Mouse (Mus musculus) brain, embryonic 18.5 days (tissue): Measurements from ENCODE around the gene Fetub.
A peak's percentile ranks its signal among the peaks of the same experiment; 100 is the strongest.
"Not testable (repeated sequence)": the region's sequence is repeated elsewhere in the genome, so short reads cannot be mapped to it uniquely, and the experiment has no call there.

Experiments
- DNase-seq: peaks from one replicate; pipeline ENCODE4 v3.0.0-alpha.2; 2012; ENCODE audit warnings: low read depth, low spot score

The Fetub gene

GRCm38 (mm10) chr16:22909290-22909689, 8.8 kb upstream of the Fetub start:
- DNase-seq = no peak

DNA sequence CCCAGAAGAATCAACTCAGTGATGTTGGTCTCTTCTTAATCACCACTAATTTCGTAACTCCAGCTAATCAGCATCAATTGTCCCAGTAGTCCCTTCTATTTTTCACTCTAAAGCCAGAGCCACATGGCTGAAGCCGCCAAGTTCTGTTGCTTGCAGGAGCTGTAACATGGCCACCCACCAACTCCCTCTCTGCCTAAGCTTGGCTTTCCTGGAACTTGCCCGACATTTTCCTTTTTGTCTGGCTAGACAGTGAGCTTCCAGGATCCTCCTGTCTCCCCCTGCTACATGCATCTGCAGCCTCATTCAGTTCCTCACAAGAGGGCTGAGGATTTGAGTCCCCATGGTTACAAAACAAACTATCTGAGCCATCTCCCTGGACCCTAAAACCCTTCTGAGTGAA, 6.1 kb upstream of the Fetub start:
- no peak for DNase-seq

DNA sequence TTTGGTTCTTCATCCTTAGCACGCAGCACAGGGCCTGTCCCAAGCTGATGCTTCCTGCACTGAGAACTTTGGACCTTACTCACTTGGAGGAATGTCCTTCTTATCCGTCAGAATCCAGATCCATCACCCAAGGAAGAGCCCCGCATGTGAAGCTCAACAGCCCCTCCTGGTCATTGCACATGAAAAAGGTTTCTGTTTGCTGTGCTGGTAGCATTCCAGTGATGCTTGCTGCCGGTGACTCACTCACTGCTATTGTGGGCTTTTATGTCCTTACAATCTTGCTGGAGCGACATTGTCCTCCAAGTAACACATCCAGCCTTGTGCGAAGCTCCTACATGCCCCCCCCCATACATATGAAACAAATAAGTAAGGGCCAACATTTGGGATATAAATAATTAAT, 5.2 kb upstream of the Fetub start:
- no peak for DNase-seq

DNA sequence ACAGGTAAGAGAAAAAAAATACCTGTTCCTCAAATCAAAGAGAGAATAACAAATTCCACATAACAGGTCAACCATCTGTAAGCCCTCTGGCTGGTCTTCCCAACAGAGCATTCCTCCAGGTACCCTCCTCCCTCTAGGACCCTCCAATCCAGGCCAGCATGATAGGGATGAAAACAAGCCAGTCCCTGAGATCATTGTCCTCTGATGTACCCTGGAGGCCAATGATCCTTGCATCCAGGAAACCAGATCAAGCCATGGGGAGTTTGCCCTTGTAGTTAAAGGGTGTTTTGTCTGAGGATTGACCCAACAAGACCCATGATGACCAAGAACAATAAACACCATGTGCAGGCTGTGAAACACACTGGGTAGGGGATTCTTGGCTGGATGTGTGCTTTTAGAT, 3.9 kb upstream of the Fetub start:
- no peak for DNase-seq

GRCm38 (mm10) chr16:22918664-22919312, 654 bp downstream of the Fetub start:
- no peak for DNase-seq

DNA sequence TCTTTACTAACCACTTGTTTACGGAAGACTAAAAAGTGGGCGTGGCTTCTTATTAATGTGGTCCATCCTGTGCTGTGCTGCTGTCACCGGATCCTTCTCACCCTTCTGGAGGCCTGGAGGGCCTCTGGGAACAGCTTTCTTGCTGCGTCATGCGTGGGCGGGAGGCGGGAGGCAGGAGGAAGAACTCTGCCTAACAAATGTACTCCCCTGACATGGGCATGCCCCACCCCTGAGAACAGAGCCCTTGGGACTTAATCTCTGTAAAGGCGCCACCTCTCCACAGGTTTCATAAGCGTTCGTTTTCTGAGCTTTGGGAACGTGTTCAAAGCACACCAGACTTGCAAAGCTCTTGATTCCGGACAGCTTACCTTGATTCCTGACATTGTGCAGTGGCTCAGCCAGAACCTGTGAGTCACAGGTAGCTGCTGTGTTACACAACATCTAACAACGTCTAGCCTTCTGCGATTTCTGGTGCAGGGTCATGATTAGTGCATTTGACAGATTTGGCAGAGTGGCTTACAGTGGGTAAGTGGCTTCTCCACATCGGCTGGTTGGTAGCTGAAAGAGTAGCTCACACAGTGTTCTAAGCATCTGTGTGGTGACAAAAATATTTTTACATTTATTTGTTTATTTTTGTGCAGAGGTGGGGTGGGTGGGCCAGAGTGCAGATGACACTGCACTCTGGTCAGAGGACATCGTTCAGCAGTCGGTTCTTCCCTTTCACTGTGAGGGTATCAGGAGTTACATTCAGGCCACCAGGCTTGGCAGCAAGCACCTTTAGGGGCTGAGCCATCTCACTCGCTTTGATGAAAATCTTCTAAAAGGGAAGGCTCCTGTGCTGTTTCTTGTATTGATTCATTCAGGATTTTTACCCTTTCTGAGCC, 2.1 kb downstream of the Fetub start:
- DNase-seq = no peak

GRCm38 (mm10) chr16:22921761-22922160, 3.6 kb downstream of the Fetub start:
- no peak for DNase-seq

GRCm38 (mm10) chr16:22922433-22922832, 4.3 kb downstream of the Fetub start:
- no peak for DNase-seq

- peak; percentile 8 for DNase-seq
These were observed 11.4 kb downstream of the Fetub start for GRCm38 (mm10) chr16:22929575-22929974.

DNA sequence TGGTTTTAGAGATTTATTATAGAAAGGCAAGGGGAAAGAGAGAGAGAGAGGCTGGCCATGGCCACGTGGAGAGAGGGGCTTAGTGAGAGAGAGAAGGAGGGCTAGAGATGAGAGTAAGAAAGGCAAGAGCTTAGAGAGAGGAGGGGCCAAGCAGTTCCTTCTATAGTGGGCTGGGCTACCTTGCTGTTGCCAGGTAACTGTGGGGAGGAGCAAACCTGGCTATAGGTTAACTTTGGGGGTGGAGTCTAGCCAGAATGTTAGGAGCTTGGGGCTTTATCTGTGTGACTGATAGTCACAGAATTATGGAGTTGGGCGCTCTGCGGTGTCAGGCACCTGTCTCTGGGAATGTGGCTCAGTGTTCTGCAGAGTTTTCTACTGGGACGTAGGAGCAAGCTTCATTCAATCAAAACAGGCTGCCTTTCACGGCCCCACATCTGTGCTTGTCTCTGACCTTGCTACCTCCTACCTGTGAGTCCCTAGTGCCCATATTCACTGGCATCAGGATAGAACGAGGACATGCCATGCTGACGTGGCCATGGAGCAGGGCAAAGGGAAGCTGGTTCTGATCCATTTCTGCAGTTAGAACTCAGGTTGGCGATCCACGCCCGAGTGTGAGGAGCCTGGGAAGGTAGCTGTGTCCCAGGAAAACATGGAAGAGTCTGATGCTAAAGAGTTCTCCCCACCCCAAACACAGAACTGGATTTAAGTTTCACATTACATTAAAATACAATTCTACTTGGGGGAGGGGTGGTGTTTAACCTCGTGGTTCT, 13.5 kb downstream of the Fetub start:
- DNase-seq = no peak

GRCm38 (mm10) chr16:22937631-22938030, 19.5 kb downstream of the Fetub start:
- no peak for DNase-seq

DNA sequence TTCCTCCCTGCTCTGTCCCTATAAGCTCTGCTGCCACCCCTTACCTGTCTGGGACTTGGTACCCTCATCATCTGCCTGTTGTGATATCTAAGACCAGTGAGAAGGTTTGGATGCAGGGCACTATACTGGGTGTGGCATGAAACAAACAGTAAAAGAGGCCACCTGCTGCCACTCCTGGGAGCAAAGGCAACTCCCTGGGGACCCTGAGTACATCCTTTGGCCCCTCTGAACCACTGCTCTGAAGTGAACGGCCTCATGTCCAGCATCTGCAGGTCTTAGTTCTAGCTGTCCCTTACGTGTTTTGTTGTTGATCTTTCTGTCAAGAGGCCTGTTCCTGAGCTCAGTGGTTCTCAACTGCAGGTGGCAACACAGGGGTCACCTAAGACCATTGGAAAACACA, 20.4 kb downstream of the Fetub start:
- DNase-seq = no peak

DNA sequence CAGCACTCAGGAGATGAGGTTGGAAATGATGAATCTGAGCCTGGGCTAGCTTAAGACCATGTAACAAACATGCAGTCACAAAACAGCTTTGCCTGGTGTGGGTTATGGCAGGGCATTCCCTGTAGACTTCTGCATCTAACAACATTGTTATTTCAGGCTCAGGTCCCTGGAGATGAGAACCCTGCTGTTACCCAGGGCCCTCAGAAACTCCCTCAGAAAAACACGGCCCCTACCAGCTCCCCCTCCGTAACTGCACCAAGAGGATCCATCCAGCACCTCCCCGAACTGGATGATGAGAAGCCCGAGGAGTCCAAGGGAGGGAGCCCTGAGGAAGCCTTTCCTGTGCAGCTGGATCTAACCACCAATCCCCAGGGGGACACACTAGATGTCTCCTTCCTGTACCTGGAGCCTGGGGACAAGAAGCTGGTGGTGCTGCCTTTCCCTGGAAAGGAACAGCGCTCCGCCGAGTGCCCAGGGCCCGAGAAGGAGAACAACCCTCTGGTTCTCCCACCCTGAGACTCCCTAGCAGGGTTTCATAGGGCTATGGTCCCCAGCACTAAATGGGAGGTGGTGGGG, 21.1 kb downstream of the Fetub start:
- DNase-seq = no peak

GRCm38 (mm10) chr16:22941825-22942476, 23.8 kb downstream of the Fetub start:
- DNase-seq = not testable (repeated sequence)

- DNase-seq = no peak
These were observed 29.2 kb downstream of the Fetub start for GRCm38 (mm10) chr16:22947371-22947770.

GRCm38 (mm10) chr16:22950840-22951395, 32.8 kb downstream of the Fetub start, which contains the start of gene Hrg:
Hrg (plus strand) TSS chr16:22951072.
- DNase-seq = no peak

DNA sequence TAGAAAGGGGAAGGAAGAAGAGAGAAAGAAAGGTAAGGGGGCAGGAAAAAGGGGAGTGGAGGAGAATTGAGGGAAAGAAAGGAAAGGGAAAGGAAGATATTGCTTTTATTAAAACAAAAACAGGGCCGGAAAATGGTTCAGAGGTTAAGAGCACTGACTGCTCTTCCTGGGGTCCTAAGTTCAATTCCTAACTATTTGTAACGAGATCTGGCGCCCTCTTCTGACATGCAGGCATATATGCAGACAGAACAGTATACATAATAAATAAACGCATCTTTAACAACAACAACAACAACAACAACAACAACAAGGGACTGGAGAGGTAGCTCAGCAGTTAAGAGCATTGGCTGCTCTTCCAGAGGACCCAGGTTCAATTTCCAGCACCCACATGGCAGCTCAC, 34.9 kb downstream of the Fetub start:
- DNase-seq = no peak

DNA sequence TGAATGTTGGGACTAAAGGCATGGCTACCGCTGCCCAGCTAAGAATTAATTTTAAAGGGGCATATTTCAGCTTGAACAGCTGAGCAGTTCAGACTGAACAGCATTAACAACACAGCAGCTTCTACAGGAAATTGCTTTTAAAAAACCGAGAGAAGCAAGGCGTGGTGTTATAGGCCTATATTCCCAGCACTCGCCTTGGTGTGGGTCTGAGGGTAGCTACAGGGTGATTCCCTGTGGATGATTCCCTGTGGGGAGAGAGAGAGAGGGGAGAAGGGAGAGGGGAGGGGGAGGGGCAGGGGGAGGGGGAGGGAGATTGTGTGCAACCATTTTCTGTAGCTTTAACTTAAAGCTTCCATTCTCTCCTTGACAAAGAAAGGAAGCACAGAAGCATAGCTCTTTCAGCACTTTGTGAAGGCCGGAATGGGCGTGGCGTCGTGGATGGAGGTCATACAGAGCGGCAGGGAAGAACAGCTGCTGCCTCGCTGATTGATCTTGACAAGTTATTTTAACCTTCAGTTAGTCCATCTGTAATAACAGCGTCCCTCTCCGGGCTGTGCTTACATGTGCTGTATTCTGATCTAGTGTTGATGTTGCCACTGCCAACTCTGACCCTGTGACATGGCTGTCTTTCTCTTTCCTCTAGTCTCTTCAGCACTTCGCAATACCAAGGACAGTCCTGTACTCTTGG, 37.4 kb downstream of the Fetub start:
- DNase-seq = no peak

GRCm38 (mm10) chr16:22956085-22956439, 37.9 kb downstream of the Fetub start:
- no peak for DNase-seq

- DNase-seq = no peak
These were observed 42.9 kb downstream of the Fetub start for GRCm38 (mm10) chr16:22961073-22961472.

DNA sequence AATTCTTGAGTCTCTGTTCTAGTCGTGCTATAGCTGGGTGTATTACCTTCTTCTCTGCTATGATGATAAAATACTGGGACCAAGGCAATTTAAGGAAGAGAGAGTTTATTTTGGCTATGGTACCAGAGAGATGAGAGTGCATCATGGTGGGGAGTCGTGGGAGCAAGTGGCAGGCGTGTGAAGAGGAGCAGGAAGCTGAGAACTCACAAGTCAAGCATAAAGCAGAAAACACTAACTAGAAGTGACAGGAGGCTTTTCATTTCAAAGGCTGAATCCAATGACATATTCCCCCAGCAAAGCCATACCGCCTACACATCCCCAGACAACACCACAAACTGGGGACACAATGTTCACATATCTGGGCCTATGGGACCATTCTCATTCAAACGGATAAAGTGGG, 44.1 kb downstream of the Fetub start:
- no peak for DNase-seq
